Mouse (Mus musculus) spleen, postnatal 4 days (tissue): ENCODE data around the gene Smim10l1.

ENCODE experiments used
- DNase-seq, 2 experiments: peaks; one replicate each; pipeline ENCODE4 v3.0.0; 2022; ENCODE audit warnings: low spot score in 2 of 2

Smim10l1 gene

DNA sequence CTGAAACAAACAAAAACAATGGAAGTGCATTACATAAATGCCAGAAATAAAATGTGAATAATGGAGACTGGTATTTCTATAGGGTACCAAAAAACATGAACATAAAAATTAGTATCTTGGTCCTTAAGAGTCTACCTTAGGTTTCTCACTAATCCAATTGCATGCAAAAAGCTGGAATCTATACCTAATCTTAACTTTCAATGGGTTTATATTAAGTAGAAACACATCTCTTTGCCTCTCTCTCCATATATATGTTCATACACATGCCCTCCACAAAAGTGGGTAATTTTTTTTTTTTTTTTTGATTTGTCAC, at the start of gene Smim10l1:
TSS of gene Smim10l1 (plus strand) at position 301 of the 313 bp plus-strand sequence.
- DNase-seq = no peak

DNA sequence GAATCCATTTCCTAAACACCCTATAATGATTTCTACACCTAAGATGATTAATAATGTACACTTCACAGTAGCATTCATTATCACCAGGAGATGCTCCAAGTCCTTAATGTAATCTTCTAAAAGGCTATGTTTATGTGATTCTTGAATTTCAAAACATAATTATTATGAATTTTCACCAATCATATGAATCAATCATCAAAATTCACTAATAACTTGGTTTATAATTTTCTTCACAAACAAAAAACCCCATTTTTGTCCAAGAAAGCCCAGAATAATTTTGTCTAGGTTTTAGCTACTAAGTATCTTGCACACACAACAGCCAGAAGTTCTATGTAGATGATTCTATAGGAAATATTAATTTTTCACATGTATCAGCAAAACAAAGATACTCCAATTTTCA, 49.0 kb upstream of the Smim10l1 start, which contains the start of gene Tas2r140:
TSS of gene Tas2r140 (minus strand) at position 101 of the 400 bp plus-strand sequence.
- no peak for DNase-seq

DNA sequence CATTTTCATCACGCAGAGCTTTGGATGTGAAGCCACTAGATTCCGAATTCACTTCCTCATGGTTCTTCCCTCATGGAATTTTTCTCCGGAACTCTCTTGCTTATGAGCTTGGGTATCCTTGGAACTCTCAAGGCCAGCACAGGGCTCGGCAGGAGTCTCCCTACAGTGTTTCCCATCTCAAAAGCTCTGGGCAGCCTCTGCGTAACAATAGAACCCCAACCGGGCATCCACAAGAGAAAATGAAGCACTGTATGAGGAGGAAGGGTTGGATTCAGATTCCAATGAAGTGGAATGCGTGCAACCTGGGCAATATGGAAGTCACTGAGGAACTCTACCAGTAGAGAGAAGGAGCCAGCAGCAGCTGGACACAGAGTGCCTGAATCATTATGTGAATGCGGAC, 12.5 kb upstream of the Smim10l1 start:
- no peak for DNase-seq

DNA sequence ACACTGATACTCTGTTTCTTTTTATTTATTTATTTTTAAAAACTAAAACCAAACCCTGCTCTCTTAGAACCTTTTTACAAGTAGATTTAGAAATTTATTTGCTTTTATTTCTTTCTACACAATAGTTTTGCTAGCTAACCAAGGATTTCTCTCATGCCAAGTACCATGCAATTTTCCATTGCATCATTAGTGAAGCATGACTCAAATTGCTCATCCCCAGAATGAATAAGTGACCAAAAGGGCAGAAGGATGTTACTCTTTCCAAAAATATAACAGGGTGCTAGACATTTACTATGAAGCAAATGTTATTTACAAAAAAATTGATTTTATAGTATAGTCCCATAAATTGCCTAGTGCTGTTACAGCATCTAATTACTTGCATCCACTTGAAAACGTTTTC, 2.3 kb upstream of the Smim10l1 start:
- no peak for DNase-seq

- DNase-seq = peak; percentile 65 to 85
Measured at GRCm38 (mm10) chr6:133104922-133105859, 482 bp downstream of the Smim10l1 start.
